Mouse (Mus musculus): ENCODE data around the gene Gimap4. TPM values are rescaled to one million over a fixed set of nuclear protein-coding genes. Genes with fewer than 3 reads are reported as not detected.

The Gimap4 gene
- polyA plus RNA-seq, 1 experiment from 2014 or later, result 53.8 TPM

DNA sequence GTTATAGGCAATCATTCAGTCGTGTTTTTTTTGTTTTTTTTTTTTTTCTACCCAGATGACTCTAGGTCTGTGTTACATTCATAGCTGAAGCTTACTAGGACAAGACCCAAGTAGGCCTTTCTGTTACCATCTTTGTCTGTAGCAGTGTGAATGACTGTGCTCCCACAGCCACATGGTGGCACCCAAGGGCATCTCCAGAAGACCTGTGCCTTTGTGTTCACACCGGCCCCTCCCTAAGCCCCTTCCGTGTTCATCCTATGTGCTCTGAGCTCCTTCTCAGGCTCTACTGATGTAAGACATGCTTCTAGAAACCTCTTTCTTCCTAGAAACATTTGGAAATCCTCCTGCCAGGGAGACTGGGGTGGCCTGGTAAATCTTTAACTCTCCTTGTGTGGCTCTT lies 37.4 kb upstream of the Gimap4 start, which contains the start of gene Gimap8:
Gene Gimap8, plus strand, starts transcription at position 240 of the 400 bp plus-strand sequence.
- Histone ChIP-seq H3K27me3 (ENCODE audit: control insufficient read depth, insufficient read depth, low read depth, low read length) (no peaks in the 10 kb centered on the region; the same call in 1 of the 2 replicates), H3K4me1 (replicated peaks; ENCODE audit: control insufficient read depth, insufficient read depth, low read length) (no peaks in the 10 kb centered on the region), H3K9me3 (ENCODE audit: control insufficient read depth, low read length) (no peaks in the 10 kb centered on the region), H3K4me3 (ENCODE audit: low read length) (peak within 1 kb of the TSS; percentile 25), H3K4me2 (ENCODE audit: low read depth, low read length) (peak within 1 kb of the TSS; percentile 31), H3K27ac (ENCODE audit: low read length) (no peak within 1 kb of the TSS), H3K9ac (ENCODE audit: low read length) (0 out of 2 replicates have a peak within 1 kb of the TSS, but pooled peaks have one; percentile 16), H3K36me3 (ENCODE audit: control insufficient read depth, insufficient read depth, low read length) (no peaks in the 10 kb centered on the region)
- peak; percentile 73; the same call in 1 of the 2 replicates for ATAC-seq (ENCODE audit: low read depth)
- WGBS, result 35% methylated on average over 3 of the region's 3 CpGs

DNA sequence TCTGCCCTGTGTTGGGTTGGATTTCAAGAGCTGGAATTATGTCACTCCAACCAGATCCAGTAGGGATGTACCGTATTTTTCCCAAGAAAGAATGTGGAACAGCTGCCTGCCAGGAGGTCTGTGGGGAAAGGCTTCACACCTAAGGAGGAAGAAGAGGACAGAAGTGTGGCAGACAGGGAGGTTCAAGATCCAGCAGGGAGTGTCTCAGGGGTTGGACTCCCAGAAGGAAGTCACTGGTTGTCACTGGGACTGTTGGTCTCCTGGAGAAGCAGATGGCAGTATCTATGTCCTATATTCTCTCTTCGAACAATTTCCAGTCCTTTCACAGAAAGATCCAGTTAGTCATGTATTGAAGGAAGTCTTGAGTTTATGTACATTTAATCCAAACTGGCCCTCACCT lies 36.7 kb upstream of the Gimap4 start:
- no peaks in the 10 kb centered on the region for H3K36me3 ChIP-seq (ENCODE audit: control insufficient read depth, insufficient read depth, low read length)

DNA sequence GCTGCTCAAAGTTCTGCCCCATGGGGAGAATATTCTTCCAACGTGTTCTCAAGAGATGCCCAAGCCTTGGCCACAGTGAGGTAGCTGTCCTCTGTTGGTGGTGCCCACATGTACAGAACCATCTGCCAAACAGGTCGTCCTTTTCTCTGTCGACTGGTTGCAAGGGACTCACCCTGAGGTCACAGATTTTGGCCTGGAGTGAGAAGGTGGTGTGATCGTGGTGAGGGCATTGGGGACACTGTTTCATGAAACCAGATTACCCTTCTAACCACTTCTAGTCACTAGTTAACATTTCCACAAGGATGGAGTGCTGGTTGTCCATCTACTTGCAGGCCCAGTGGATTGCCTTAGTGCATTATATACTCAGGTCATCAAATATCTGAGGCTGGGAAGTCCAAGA lies 35.6 kb upstream of the Gimap4 start:
- H3K9me3 ChIP-seq (ENCODE audit: control insufficient read depth, low read length), result no peaks in the 10 kb centered on the region
- WGBS, result 90% methylated on average over 4 of the region's 4 CpGs
- no peak overlapping the region for H3K4me2 ChIP-seq (ENCODE audit: low read depth, low read length)
- H3K27ac ChIP-seq (ENCODE audit: low read length), result no peak overlapping the region
- no peak overlapping the region for H3K9ac ChIP-seq (ENCODE audit: low read length)
- ATAC-seq (ENCODE audit: low read depth), result no peak
- no peaks in the 10 kb centered on the region; the same call in 1 of the 2 replicates for H3K27me3 ChIP-seq (ENCODE audit: control insufficient read depth, insufficient read depth, low read depth, low read length)
- H3K4me3 ChIP-seq (ENCODE audit: low read length), result no peak overlapping the region
- no peaks in the 10 kb centered on the region for H3K4me1 ChIP-seq (replicated peaks; ENCODE audit: control insufficient read depth, insufficient read depth, low read length)
- H3K36me3 ChIP-seq (ENCODE audit: control insufficient read depth, insufficient read depth, low read length), result no peaks in the 10 kb centered on the region

More for the DNA sequence above, 36.7 kb upstream of the Gimap4 start:
- no peak overlapping the region for H3K27ac ChIP-seq (ENCODE audit: low read length)
- H3K9ac ChIP-seq (ENCODE audit: low read length), result 0 out of 2 replicates have a peak overlapping the region, but pooled peaks have one; percentile 16
- H3K4me2 ChIP-seq (ENCODE audit: low read depth, low read length), result peak overlapping the region; percentile 31
- no peaks in the 10 kb centered on the region for H3K9me3 ChIP-seq (ENCODE audit: control insufficient read depth, low read length)
- H3K4me1 ChIP-seq (replicated peaks; ENCODE audit: control insufficient read depth, insufficient read depth, low read length), result no peaks in the 10 kb centered on the region
- peak overlapping the region; percentile 12 for H3K4me3 ChIP-seq (ENCODE audit: low read length)
- no peak; the same call in 1 of the 2 replicates for ATAC-seq (ENCODE audit: low read depth)
- WGBS, result 62% methylated on average over 2 of the region's 2 CpGs
- no peaks in the 10 kb centered on the region; the same call in 1 of the 2 replicates for H3K27me3 ChIP-seq (ENCODE audit: control insufficient read depth, insufficient read depth, low read depth, low read length)

DNA sequence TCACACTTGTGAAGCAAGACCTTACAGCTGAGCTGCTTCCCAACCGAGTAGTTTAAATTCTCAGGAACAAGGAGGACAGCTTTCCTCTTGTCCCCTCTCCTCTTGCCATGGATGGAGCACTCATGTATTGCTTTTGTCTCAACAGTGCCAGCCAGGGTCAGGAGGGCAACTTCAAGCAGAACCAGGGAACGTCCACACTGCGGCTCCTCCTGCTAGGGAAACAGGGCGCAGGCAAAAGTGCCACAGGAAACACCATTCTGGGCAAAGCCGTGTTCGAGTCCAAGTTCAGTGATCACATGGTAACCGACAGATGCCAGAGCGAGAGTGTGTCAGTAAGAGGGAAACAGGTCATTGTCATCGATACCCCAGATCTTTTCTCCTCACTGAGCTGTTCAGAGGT lies 34.3 kb upstream of the Gimap4 start:
- ATAC-seq (ENCODE audit: low read depth), result no peak
- H3K9me3 ChIP-seq (ENCODE audit: control insufficient read depth, low read length), result no peaks in the 10 kb centered on the region
- no peaks in the 10 kb centered on the region for H3K36me3 ChIP-seq (ENCODE audit: control insufficient read depth, insufficient read depth, low read length)
- H3K4me1 ChIP-seq (replicated peaks; ENCODE audit: control insufficient read depth, insufficient read depth, low read length), result no peaks in the 10 kb centered on the region
- no peak overlapping the region for H3K4me3 ChIP-seq (ENCODE audit: low read length)
- no peak overlapping the region for H3K27ac ChIP-seq (ENCODE audit: low read length)
- H3K9ac ChIP-seq (ENCODE audit: low read length), result no peak overlapping the region
- H3K4me2 ChIP-seq (ENCODE audit: low read depth, low read length), result no peak overlapping the region
- 85% methylated on average over 9 of the region's 9 CpGs for WGBS
- H3K27me3 ChIP-seq (ENCODE audit: control insufficient read depth, insufficient read depth, low read depth, low read length), result no peaks in the 10 kb centered on the region

DNA sequence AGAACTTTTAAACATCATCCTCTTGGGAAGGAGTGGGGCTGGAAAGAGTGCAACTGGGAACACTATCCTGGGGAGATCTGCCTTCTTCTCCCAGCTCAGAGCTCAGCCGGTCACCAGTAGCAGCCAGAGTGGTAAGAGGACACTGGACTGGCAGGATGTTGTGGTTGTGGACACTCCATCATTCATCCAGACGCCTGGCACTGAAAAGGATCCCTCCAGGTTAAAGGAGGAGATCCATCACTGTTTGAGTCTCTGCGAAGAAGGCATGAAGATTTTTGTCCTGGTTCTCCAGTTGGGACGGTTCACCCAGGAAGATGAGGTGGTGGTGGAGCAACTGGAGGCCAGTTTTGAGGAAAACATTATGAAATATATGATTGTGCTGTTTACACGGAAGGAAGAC lies 25.6 kb upstream of the Gimap4 start:
- H3K4me2 ChIP-seq (ENCODE audit: low read depth, low read length), result no peak overlapping the region
- WGBS, result 55% methylated on average over 5 of the region's 5 CpGs
- H3K4me3 ChIP-seq (ENCODE audit: low read length), result no peak overlapping the region
- no peak overlapping the region for H3K27ac ChIP-seq (ENCODE audit: low read length)
- H3K36me3 ChIP-seq (ENCODE audit: control insufficient read depth, insufficient read depth, low read length), result no peaks in the 10 kb centered on the region
- H3K27me3 ChIP-seq (ENCODE audit: control insufficient read depth, insufficient read depth, low read depth, low read length), result no peaks in the 10 kb centered on the region
- no peaks in the 10 kb centered on the region for H3K9me3 ChIP-seq (ENCODE audit: control insufficient read depth, low read length)
- no peaks in the 10 kb centered on the region for H3K4me1 ChIP-seq (replicated peaks; ENCODE audit: control insufficient read depth, insufficient read depth, low read length)
- ATAC-seq (ENCODE audit: low read depth), result no peak
- no peak overlapping the region for H3K9ac ChIP-seq (ENCODE audit: low read length)

DNA sequence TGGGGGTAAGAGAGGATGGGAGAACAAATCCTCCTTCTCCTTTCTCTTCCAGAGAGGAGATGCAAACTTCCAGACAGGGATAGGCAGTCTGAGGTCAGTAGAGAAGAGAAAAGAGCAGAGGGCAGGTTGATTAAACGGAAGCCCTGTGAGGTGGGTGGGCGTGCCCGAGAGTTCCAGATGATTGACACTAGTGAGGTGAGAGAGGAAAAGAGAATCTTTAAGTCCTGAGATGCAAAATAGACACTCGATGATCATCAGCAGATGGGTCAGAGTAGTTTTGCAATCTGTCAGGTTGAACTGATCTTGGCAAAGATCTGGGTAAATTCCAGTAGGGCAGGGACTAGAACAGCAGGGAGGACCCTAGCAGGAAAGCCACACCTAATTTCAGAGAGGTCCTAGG lies 19.6 kb upstream of the Gimap4 start:
- H3K27me3 ChIP-seq (ENCODE audit: control insufficient read depth, insufficient read depth, low read depth, low read length), result no peaks in the 10 kb centered on the region
- H3K9ac ChIP-seq (ENCODE audit: low read length), result no peak overlapping the region
- no peak overlapping the region for H3K4me3 ChIP-seq (ENCODE audit: low read length)
- H3K4me1 ChIP-seq (replicated peaks; ENCODE audit: control insufficient read depth, insufficient read depth, low read length), result 0 out of 2 replicates have a peak, but pooled peaks cover 2% of the 10 kb centered on the region
- no peak overlapping the region for H3K4me2 ChIP-seq (ENCODE audit: low read depth, low read length)
- H3K36me3 ChIP-seq (ENCODE audit: control insufficient read depth, insufficient read depth, low read length), result no peaks in the 10 kb centered on the region
- H3K9me3 ChIP-seq (ENCODE audit: control insufficient read depth, low read length), result no peaks in the 10 kb centered on the region
- 80% methylated on average over 4 of the region's 4 CpGs for WGBS
- no peak overlapping the region for H3K27ac ChIP-seq (ENCODE audit: low read length)
- no peak for ATAC-seq (ENCODE audit: low read depth)

DNA sequence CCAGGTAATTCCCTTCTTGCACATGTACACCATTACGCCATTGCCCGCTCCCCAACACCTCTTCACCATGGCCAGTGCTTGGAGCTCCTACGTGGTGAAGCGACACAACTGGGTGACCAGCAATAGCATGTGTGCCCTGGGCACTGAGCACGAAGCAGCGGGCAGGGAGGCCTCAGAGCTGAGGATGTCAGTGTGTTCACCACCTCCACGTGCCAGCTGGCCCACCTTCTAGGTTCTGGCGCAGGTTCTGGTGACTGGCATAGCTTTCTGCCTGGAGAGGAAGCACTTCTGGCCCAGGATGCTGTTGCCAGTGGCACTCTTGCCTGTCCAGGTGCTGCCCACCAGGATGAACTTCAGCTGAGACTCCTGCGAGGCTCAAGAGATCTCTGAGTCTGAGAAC lies 18.9 kb upstream of the Gimap4 start:
- 0 out of 2 replicates have a peak, but pooled peaks cover 2% of the 10 kb centered on the region for H3K4me1 ChIP-seq (replicated peaks; ENCODE audit: control insufficient read depth, insufficient read depth, low read length)
- no peaks in the 10 kb centered on the region for H3K27me3 ChIP-seq (ENCODE audit: control insufficient read depth, insufficient read depth, low read depth, low read length)
- no peak overlapping the region for H3K27ac ChIP-seq (ENCODE audit: low read length)
- no peak overlapping the region for H3K9ac ChIP-seq (ENCODE audit: low read length)
- ATAC-seq (ENCODE audit: low read depth), result no peak
- WGBS, result 92% methylated on average over 9 of the region's 9 CpGs
- no peak overlapping the region for H3K4me3 ChIP-seq (ENCODE audit: low read length)
- H3K36me3 ChIP-seq (ENCODE audit: control insufficient read depth, insufficient read depth, low read length), result no peaks in the 10 kb centered on the region
- no peak overlapping the region for H3K4me2 ChIP-seq (ENCODE audit: low read depth, low read length)
- H3K9me3 ChIP-seq (ENCODE audit: control insufficient read depth, low read length), result no peaks in the 10 kb centered on the region

DNA sequence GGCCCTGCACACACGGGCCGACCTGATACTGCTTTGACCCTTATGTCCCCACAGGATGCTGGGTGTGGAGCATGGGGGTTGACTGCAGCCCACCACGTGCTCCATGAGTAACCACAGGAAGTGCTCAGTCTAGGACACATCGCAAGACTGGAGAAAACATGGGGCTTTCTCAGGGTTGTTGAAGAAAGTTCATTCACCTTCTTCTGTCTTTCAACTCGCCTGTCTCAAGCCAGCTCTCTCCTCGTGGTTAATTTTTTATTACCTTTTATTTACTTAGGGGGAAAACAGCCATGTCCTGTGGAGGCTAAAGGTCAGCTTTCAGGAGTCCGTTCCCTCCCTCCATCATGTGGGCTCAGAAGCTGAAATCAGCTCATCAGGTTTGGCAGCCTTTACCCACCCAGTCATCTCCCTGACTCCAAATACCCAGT lies 18.2 kb upstream of the Gimap4 start:
- Histone ChIP-seq H3K27me3 (ENCODE audit: control insufficient read depth, insufficient read depth, low read depth, low read length) (no peaks in the 10 kb centered on the region), H3K9me3 (ENCODE audit: control insufficient read depth, low read length) (no peaks in the 10 kb centered on the region), H3K27ac (ENCODE audit: low read length) (no peak overlapping the region), H3K4me1 (replicated peaks; ENCODE audit: control insufficient read depth, insufficient read depth, low read length) (0 out of 2 replicates have a peak, but pooled peaks cover 2% of the 10 kb centered on the region), H3K36me3 (ENCODE audit: control insufficient read depth, insufficient read depth, low read length) (no peaks in the 10 kb centered on the region), H3K4me3 (ENCODE audit: low read length) (no peak overlapping the region), H3K4me2 (ENCODE audit: low read depth, low read length) (no peak overlapping the region), H3K9ac (ENCODE audit: low read length) (no peak overlapping the region)
- WGBS, result 26% methylated on average over 7 of the region's 7 CpGs
- ATAC-seq (ENCODE audit: low read depth), result no peak

DNA sequence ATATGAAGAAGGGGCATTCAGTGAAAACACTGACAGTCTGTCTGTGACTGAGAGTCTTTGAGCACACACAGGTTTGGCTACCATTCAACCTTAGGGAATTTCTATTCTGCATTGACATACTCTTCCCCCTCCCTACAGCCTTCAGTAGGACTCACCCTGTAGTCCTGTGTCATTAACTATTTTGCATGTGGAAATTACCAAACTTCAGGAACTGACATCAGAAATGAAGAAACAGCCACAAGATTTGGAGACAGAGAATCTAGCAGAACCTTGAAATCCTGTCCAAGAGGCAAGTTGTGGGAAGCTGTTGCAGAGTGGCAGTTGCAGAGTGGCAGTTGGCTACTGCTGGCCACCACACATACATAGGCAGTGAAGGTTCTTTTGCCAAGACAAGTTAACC lies 16.3 kb upstream of the Gimap4 start:
- Histone ChIP-seq H3K9me3 (ENCODE audit: control insufficient read depth, low read length) (no peaks in the 10 kb centered on the region), H3K27ac (ENCODE audit: low read length) (no peak overlapping the region), H3K27me3 (ENCODE audit: control insufficient read depth, insufficient read depth, low read depth, low read length) (no peaks in the 10 kb centered on the region), H3K36me3 (ENCODE audit: control insufficient read depth, insufficient read depth, low read length) (no peaks in the 10 kb centered on the region), H3K4me2 (ENCODE audit: low read depth, low read length) (no peak overlapping the region), H3K4me3 (ENCODE audit: low read length) (no peak overlapping the region), H3K9ac (ENCODE audit: low read length) (no peak overlapping the region), H3K4me1 (replicated peaks; ENCODE audit: control insufficient read depth, insufficient read depth, low read length) (0 out of 2 replicates have a peak, but pooled peaks cover 2% of the 10 kb centered on the region)
- no peak for ATAC-seq (ENCODE audit: low read depth)
